Mouse (Mus musculus): ENCODE data around the gene H2al1g. TPM values are rescaled to one million over a fixed set of nuclear protein-coding genes. Genes with fewer than 3 reads are reported as not detected.
"Not testable (repeated sequence)": the region's sequence is repeated elsewhere in the genome, so short reads cannot be mapped to it uniquely, and the experiment has no call there.

The H2al1g gene
- polyA plus RNA-seq (2012): not detected in 2 replicates

GRCm38 (mm10) chrX:11317956-11318355 is at the start of gene H2al1g:
H2al1g (plus strand) TSS chrX:11318256.
- TF ChIP-seq GATA1 (IDR thresholded peaks at IDR 0.05; ENCODE audit: low read length): not testable (repeated sequence)

DNA sequence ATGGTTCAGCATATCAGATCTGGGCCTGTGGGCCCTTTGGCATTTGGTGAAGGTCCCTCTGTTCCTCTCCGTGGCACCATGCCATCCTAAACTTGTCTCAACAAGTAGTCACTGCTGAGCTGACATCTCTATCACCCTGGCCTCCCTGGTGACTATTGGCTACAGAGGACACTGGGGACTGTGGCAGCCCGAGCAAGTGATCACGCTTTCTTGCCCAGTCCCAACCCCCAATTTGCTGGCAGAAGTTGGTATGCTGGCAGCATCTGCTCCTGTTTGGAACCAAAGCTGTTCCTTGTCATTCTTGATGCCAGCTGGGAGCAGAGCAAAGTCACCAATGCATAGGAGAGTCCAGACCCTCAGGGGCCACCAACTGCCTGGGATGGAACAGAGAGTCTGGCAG is 49.0 kb upstream of the H2al1g start:
- TF ChIP-seq GATA1 (IDR thresholded peaks at IDR 0.05; ENCODE audit: low read length): no peak

GRCm38 (mm10) chrX:11273190-11273589 is 44.9 kb upstream of the H2al1g start:
- no peak for TF ChIP-seq GATA1 (IDR thresholded peaks at IDR 0.05; ENCODE audit: low read length)

GRCm38 (mm10) chrX:11277083-11277482 is 41.0 kb upstream of the H2al1g start:
- TF ChIP-seq GATA1 (IDR thresholded peaks at IDR 0.05; ENCODE audit: low read length): no peak

- TF ChIP-seq GATA1 (IDR thresholded peaks at IDR 0.05; ENCODE audit: low read length): no peak
Observed at GRCm38 (mm10) chrX:11280741-11281140, 37.3 kb upstream of the H2al1g start.

DNA sequence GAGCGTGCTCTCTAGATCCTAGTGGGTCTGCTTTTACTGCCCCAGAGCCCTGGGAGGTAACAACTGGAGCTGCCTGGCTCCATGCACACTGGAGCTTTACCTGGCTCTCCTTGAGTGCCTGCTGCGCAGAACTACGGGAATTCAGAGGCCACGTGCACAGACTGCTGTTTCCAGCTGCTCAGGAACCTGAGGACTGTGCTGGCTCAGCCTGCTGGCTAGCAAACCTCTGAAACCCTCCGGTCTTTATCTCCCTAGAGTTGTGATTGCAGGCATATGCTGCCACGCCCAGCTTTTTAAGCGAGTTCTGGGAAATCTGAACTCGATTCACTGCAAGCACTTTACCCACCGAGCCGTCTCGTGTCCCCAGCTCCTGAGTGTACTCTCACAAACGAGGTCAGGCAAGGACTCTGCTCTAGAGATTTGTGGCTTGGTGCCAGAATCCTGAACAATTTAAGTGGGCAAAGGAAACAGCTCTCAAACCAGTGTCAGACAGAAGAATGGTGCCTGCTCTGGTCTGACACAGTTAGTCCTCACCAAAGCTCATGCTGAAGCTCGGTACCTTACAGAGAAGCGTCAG is 29.7 kb upstream of the H2al1g start:
- TF ChIP-seq GATA1 (IDR thresholded peaks at IDR 0.05; ENCODE audit: low read length): no peak

DNA sequence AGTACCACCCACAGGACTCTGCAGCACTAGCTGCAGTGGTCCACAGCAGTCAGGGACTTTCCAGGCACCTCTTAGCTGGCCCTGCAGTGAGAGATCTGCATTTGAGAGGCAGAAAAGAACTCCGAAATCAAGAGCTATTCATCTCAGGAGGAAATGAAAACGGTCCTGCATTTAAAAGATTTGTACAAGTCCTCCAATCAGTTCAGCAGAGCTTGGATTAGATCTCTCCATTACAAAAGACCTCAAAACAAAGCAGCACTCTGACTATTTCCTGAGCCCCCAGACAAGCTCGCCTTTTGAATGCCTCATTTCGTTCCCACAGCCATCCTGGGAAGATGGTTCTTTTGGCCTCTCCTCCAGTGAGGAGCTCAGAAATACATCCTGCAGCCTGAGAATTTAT is 28.8 kb upstream of the H2al1g start:
- TF ChIP-seq GATA1 (IDR thresholded peaks at IDR 0.05; ENCODE audit: low read length): no peak

GRCm38 (mm10) chrX:11298957-11299356 is 19.1 kb upstream of the H2al1g start, which contains the start of gene H2al1a:
H2al1a (plus strand) TSS chrX:11299257.
- not testable (repeated sequence) for TF ChIP-seq GATA1 (IDR thresholded peaks at IDR 0.05; ENCODE audit: low read length)

DNA sequence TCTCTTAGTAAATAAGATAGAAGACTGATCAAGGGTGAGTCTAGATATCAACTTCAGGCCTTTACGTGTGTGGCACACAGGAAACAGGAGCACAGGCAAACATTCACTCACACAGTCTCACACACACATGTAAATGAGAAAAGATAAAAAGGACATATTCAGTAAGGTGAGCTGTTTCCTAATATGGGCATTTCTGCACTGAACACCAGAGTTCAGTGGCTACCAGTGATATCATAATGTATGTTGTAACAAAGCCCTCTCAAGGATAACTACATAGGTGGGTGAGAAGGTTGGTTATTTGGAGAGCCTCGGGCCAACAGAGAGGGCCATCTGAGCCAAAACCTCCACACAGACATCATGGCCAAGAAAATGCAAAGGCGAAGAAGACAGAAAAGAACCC is 15.9 kb upstream of the H2al1g start, which contains the start of gene H2al1b:
TSS of gene H2al1b (plus strand) at position 301 of the 400 bp plus-strand sequence.
- not testable (repeated sequence) for TF ChIP-seq GATA1 (IDR thresholded peaks at IDR 0.05; ENCODE audit: low read length)

DNA sequence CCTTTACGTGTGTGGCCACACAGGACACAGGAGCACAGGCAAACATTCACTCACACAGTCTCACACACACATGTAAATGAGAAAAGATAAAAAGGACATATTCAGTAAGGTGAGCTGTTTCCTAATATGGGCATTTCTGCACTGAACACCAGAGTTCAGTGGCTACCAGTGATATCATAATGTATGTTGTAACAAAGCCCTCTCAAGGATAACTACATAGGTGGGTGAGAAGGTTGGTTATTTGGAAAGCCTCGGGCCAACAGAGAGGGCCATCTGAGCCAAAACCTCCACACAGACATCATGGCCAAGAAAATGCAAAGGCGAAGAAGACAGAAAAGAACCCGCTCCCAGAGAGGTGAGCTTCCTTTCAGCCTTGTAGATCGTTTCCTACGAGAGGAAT is 12.7 kb upstream of the H2al1g start, which contains the start of gene H2al1c:
TSS of gene H2al1c (plus strand) at position 301 of the 400 bp plus-strand sequence.
- TF ChIP-seq GATA1 (IDR thresholded peaks at IDR 0.05; ENCODE audit: low read length): not testable (repeated sequence)

DNA sequence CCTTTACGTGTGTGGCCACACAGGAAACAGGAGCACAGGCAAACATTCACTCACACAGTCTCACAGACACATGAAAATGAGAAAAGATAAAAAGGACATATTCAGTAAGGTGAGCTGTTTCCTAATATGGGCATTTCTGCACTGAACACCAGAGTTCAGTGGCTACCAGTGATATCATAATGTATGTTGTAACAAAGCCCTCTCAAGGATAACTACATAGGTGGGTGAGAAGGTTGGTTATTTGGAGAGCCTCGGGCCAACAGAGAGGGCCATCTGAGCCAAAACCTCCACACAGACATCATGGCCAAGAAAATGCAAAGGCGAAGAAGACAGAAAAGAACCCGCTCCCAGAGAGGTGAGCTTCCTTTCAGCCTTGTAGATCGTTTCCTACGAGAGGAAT is 9.5 kb upstream of the H2al1g start, which contains the start of gene H2al1d:
TSS of gene H2al1d (plus strand) at position 301 of the 400 bp plus-strand sequence.
- not testable (repeated sequence) for TF ChIP-seq GATA1 (IDR thresholded peaks at IDR 0.05; ENCODE audit: low read length)

GRCm38 (mm10) chrX:11311634-11312033 is 6.4 kb upstream of the H2al1g start, which contains the start of gene H2al1e:
H2al1e (plus strand) TSS chrX:11311934.
- not testable (repeated sequence) for TF ChIP-seq GATA1 (IDR thresholded peaks at IDR 0.05; ENCODE audit: low read length)

DNA sequence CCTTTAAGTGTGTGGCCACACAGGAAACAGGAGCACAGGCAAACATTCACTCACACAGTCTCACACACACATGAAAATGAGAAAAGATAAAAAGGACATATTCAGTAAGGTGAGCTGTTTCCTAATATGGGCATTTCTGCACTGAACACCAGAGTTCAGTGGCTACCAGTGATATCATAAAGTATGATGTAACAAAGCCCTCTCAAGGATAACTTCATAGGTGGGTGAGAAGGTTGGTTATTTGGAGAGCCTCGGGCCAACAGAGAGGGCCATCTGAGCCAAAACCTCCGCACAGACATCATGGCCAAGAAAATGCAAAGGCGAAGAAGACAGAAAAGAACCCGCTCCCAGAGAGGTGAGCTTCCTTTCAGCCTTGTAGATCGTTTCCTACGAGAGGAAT is 3.2 kb upstream of the H2al1g start, which contains the start of gene H2al1f:
TSS of gene H2al1f (plus strand) at position 301 of the 400 bp plus-strand sequence.
- not testable (repeated sequence) for TF ChIP-seq GATA1 (IDR thresholded peaks at IDR 0.05; ENCODE audit: low read length)

DNA sequence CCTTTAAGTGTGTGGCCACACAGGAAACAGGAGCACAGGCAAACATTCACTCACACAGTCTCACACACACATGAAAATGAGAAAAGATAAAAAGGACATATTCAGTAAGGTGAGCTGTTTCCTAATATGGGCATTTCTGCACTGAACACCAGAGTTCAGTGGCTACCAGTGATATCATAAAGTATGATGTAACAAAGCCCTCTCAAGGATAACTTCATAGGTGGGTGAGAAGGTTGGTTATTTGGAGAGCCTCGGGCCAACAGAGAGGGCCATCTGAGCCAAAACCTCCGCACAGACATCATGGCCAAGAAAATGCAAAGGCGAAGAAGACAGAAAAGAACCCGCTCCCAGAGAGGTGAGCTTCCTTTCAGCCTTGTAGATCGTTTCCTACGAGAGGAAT is 3.1 kb downstream of the H2al1g start, which contains the start of gene H2al1h:
TSS of gene H2al1h (plus strand) at position 301 of the 400 bp plus-strand sequence.
- not testable (repeated sequence) for TF ChIP-seq GATA1 (IDR thresholded peaks at IDR 0.05; ENCODE audit: low read length)

- not testable (repeated sequence) for TF ChIP-seq GATA1 (IDR thresholded peaks at IDR 0.05; ENCODE audit: low read length)
Observed at GRCm38 (mm10) chrX:11324359-11324758, 6.3 kb downstream of the H2al1g start, which contains the start of gene H2al1i. H2al1i (plus strand) TSS chrX:11324659.

DNA sequence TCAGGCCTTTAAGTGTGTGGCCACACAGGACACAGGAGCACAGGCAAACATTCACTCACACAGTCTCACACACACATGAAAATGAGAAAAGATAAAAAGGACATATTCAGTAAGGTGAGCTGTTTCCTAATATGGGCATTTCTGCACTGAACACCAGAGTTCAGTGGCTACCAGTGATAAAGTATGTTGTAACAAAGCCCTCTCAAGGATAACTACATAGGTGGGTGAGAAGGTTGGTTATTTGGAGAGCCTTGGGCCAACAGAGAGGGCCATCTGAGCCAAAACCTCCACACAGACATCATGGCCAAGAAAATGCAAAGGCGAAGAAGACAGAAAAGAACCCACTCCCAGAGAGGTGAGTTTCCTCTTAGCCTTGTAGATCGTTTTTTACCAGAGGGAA is 9.5 kb downstream of the H2al1g start, which contains the start of gene H2al1j:
TSS of gene H2al1j (plus strand) at position 301 of the 400 bp plus-strand sequence.
- not testable (repeated sequence) for TF ChIP-seq GATA1 (IDR thresholded peaks at IDR 0.05; ENCODE audit: low read length)

DNA sequence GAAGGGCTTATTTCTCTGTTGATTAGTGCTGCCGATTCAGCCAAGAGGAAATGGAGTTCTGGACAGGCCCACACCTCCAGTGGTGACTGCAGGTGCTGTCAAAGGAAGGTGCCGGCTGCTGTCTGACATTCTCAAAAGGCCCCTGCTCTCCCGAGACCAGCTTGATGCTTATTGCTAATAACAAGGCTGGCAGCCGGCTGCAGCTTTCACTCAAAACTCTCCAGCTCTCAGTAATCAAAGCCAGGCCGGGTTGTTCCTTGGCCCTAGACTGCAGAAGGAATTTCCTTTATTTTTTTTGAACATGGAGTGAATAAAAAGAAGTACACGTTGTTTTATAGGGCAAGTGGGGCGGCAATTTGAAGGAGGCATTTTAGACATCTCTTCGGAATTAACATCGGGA is 27.7 kb downstream of the H2al1g start:
- TF ChIP-seq GATA1 (IDR thresholded peaks at IDR 0.05; ENCODE audit: low read length): no peak
